Mouse (Mus musculus): ENCODE results near the gene Atp5l. TPM values are rescaled to one million over a fixed set of nuclear protein-coding genes. Genes with fewer than 3 reads are reported as not detected.

Gene Atp5l
- 608 TPM for polyA plus RNA-seq (2014; fragmentation: Illumina TruSeq; extraction: RNeasy Lipid Tissue Mini Kit (QIAGEN cat#74804); ENCODE audit: low read depth, low replicate concordance)

GRCm38 (mm10) chr9:44920374-44921122 is at the start of gene Atp5l:
Gene Atp5l (minus strand): TSS chr9:44920742.

GRCm38 (mm10) chr9:44965126-44965832 is 44.7 kb upstream of the Atp5l start, which contains the start of gene Ube4a:
Gene Ube4a (minus strand): TSS chr9:44965600.

GRCm38 (mm10) chr9:44881221-44881871 is 39.2 kb downstream of the Atp5l start, which contains the start of gene Kmt2a:
Gene Kmt2a (minus strand): TSS chr9:44881296.

Other genes starting within 250 kb of the Atp5l start
- not detected for gene Treh, start 247.5 kb downstream of the Atp5l start, polyA plus RNA-seq (2014; fragmentation: Illumina TruSeq; extraction: RNeasy Lipid Tissue Mini Kit (QIAGEN cat#74804); ENCODE audit: low read depth, low replicate concordance)
- 1.8 TPM for gene Phldb1, start 185.5 kb downstream of the Atp5l start, polyA plus RNA-seq (2014; fragmentation: Illumina TruSeq; extraction: RNeasy Lipid Tissue Mini Kit (QIAGEN cat#74804); ENCODE audit: low read depth, low replicate concordance)
- gene Arcn1, start 152.9 kb downstream of the Atp5l start, polyA plus RNA-seq (2014; fragmentation: Illumina TruSeq; extraction: RNeasy Lipid Tissue Mini Kit (QIAGEN cat#74804); ENCODE audit: low read depth, low replicate concordance) = 391 TPM
- gene Ift46, start 152.8 kb downstream of the Atp5l start, polyA plus RNA-seq (2014; fragmentation: Illumina TruSeq; extraction: RNeasy Lipid Tissue Mini Kit (QIAGEN cat#74804); ENCODE audit: low read depth, low replicate concordance) = 28.7 TPM
- 1.0 TPM for gene Tmem25, start 121.4 kb downstream of the Atp5l start, polyA plus RNA-seq (2014; fragmentation: Illumina TruSeq; extraction: RNeasy Lipid Tissue Mini Kit (QIAGEN cat#74804); ENCODE audit: low read depth, low replicate concordance)
- gene Ttc36, start 117.7 kb downstream of the Atp5l start, polyA plus RNA-seq (2014; fragmentation: Illumina TruSeq; extraction: RNeasy Lipid Tissue Mini Kit (QIAGEN cat#74804); ENCODE audit: low read depth, low replicate concordance) = not detected
- 28.0 TPM for gene Kmt2a, start 39.4 kb downstream of the Atp5l start, polyA plus RNA-seq (2014; fragmentation: Illumina TruSeq; extraction: RNeasy Lipid Tissue Mini Kit (QIAGEN cat#74804); ENCODE audit: low read depth, low replicate concordance)
- 87.4 TPM for gene Ube4a, start 44.9 kb upstream of the Atp5l start, polyA plus RNA-seq (2014; fragmentation: Illumina TruSeq; extraction: RNeasy Lipid Tissue Mini Kit (QIAGEN cat#74804); ENCODE audit: low read depth, low replicate concordance)
- 3.1 TPM for gene Cd3g, start 59.7 kb upstream of the Atp5l start, polyA plus RNA-seq (2014; fragmentation: Illumina TruSeq; extraction: RNeasy Lipid Tissue Mini Kit (QIAGEN cat#74804); ENCODE audit: low read depth, low replicate concordance)
- 1.1 TPM for gene Cd3d, start 61.0 kb upstream of the Atp5l start, polyA plus RNA-seq (2014; fragmentation: Illumina TruSeq; extraction: RNeasy Lipid Tissue Mini Kit (QIAGEN cat#74804); ENCODE audit: low read depth, low replicate concordance)
- 1.6 TPM for gene Cd3e, start 88.9 kb upstream of the Atp5l start, polyA plus RNA-seq (2014; fragmentation: Illumina TruSeq; extraction: RNeasy Lipid Tissue Mini Kit (QIAGEN cat#74804); ENCODE audit: low read depth, low replicate concordance)
- 149 TPM for gene Mpzl2, start 119.1 kb upstream of the Atp5l start, polyA plus RNA-seq (2014; fragmentation: Illumina TruSeq; extraction: RNeasy Lipid Tissue Mini Kit (QIAGEN cat#74804); ENCODE audit: low read depth, low replicate concordance)
- 57.8 TPM for gene Mpzl3, start 134.4 kb upstream of the Atp5l start, polyA plus RNA-seq (2014; fragmentation: Illumina TruSeq; extraction: RNeasy Lipid Tissue Mini Kit (QIAGEN cat#74804); ENCODE audit: low read depth, low replicate concordance)
- 13.2 TPM for gene Jaml, start 158.4 kb upstream of the Atp5l start, polyA plus RNA-seq (2014; fragmentation: Illumina TruSeq; extraction: RNeasy Lipid Tissue Mini Kit (QIAGEN cat#74804); ENCODE audit: low read depth, low replicate concordance)
- gene Scn2b, start 197.0 kb upstream of the Atp5l start, polyA plus RNA-seq (2014; fragmentation: Illumina TruSeq; extraction: RNeasy Lipid Tissue Mini Kit (QIAGEN cat#74804); ENCODE audit: low read depth, low replicate concordance) = 1.8 TPM
- 0.13 TPM for gene Scn4b, start 217.7 kb upstream of the Atp5l start, polyA plus RNA-seq (2014; fragmentation: Illumina TruSeq; extraction: RNeasy Lipid Tissue Mini Kit (QIAGEN cat#74804); ENCODE audit: low read depth, low replicate concordance)

All from sigmoid colon, adult 10 weeks (tissue).